Mouse (Mus musculus) CH12.LX (cell line): Measurements from ENCODE around the gene Proca1. TPM values are rescaled to one million over a fixed set of nuclear protein-coding genes. Genes with fewer than 3 reads are reported as not detected.

Experiments
- DNase-seq: peaks from one replicate; pipeline ENCODE4 v3.0.0-alpha.2; 2013; ENCODE audit errors: extremely low read depth
- H3K27ac ChIP-seq: 2 replicates; pipeline ENCODE4 v1.5.1; 2012; ENCODE audit warnings: low read depth, mild to moderate bottlenecking, control low read depth, moderate library complexity; ENCODE audit not compliant: insufficient read depth
- H3K27me3 ChIP-seq: replicated peaks from 2 replicates; pipeline ENCODE3; 2012; ENCODE audit warnings: inconsistent platforms
- H3K36me3 ChIP-seq, 2 experiments: replicated peaks in 1 of 2; 2 replicates each; pipeline versions ENCODE3 to v1.6.1; 2012; ENCODE audit warnings: inconsistent platforms in 1 of 2, low read length in 1 of 2, mild to moderate bottlenecking in 1 of 2, mixed read lengths in 1 of 2, moderate library complexity in 1 of 2; ENCODE audit not compliant: control insufficient read depth in 1 of 2, insufficient read depth in 1 of 2
- H3K4me1 ChIP-seq, 2 experiments: 2 replicates each; pipeline ENCODE4 v1.6.1; 2012; ENCODE audit warnings: inconsistent platforms in 1 of 2, moderate library complexity in 1 of 2; ENCODE audit not compliant: insufficient read depth in 2 of 2, control insufficient read depth in 1 of 2
- H3K4me2 ChIP-seq: 2 replicates; pipeline ENCODE4 v1.6.1; 2012; ENCODE audit warnings: low read depth, mild to moderate bottlenecking, control low read depth; ENCODE audit not compliant: poor library complexity, insufficient read depth, severe bottlenecking
- H3K4me3 ChIP-seq, 3 experiments: fragments of 150-350 bp in 1 of 3; sonication (generic) in 1 of 3; replicated peaks in 1 of 3; 2 replicates each; pipeline versions ENCODE3 to v1.5.1; 2011 to 2012; ENCODE audit warnings: low read depth in 2 of 3, low read length in 2 of 3, mild to moderate bottlenecking in 2 of 3, moderate library complexity in 2 of 3, control low read depth in 1 of 3, improper control_type of control experiment in 1 of 3, inconsistent platforms in 1 of 3, mixed read lengths in 1 of 3; ENCODE audit not compliant: poor library complexity in 1 of 3
- H3K79me2 ChIP-seq: replicated peaks from 2 replicates; pipeline ENCODE4 v1.6.1; 2012; ENCODE audit warnings: mild to moderate bottlenecking, moderate library complexity; ENCODE audit not compliant: control insufficient read depth, poor library complexity, insufficient read depth, severe bottlenecking; ENCODE audit errors: extremely low read depth
- H3K9ac ChIP-seq: 2 replicates; pipeline ENCODE4 v1.6.1; 2012; ENCODE audit warnings: low read depth, mild to moderate bottlenecking, control low read depth, moderate library complexity; ENCODE audit not compliant: insufficient read depth
- H3K9me3 ChIP-seq: replicated peaks from 2 replicates; pipeline ENCODE3; 2012; ENCODE audit warnings: low read length, inconsistent platforms, mixed read lengths
- BHLHE40 ChIP-seq: IDR thresholded peaks from 2 replicates; pipeline ENCODE4 v1.6.1; 2011; ENCODE audit warnings: mild to moderate bottlenecking, low read depth, low read length, improper control_type of control experiment
- CHD1 ChIP-seq: IDR thresholded peaks from 2 replicates; pipeline ENCODE4 v1.6.1; 2012; ENCODE audit warnings: low read depth, low read length, improper control_type of control experiment, inconsistent platforms
- CHD2 ChIP-seq: IDR thresholded peaks from 2 replicates; pipeline ENCODE4 v1.6.1; 2011; ENCODE audit warnings: low read length, improper control_type of control experiment
- CTCF ChIP-seq, 2 experiments: IDR thresholded peaks in 1 of 2; conservative IDR thresholded peaks in 1 of 2; 2 replicates each; pipeline ENCODE4 v1.5.1; 2011 to 2012; ENCODE audit warnings: low read depth in 2 of 2, low read length in 2 of 2, improper control_type of control experiment in 1 of 2, inconsistent platforms in 1 of 2, mild to moderate bottlenecking in 1 of 2, moderate library complexity in 1 of 2
- ELF1 ChIP-seq: IDR thresholded peaks from 2 replicates; pipeline ENCODE4 v1.6.1; 2014; ENCODE audit warnings: low read depth, mild to moderate bottlenecking, inconsistent platforms, low read length, improper control_type of control experiment
- EP300 ChIP-seq: IDR thresholded peaks from 2 replicates; pipeline ENCODE4 v1.6.1; 2011; ENCODE audit warnings: low read length, improper control_type of control experiment
- ETS1 ChIP-seq: conservative IDR thresholded peaks from 2 replicates; pipeline ENCODE4 v1.6.1; 2012; ENCODE audit warnings: low read depth, mild to moderate bottlenecking, inconsistent platforms, low read length, improper control_type of control experiment, moderate library complexity
- GABPA ChIP-seq: IDR thresholded peaks from 2 replicates; pipeline ENCODE4 v1.6.1; 2012; ENCODE audit warnings: low read depth, low read length, improper control_type of control experiment, inconsistent platforms; ENCODE audit not compliant: insufficient replicate concordance
- HCFC1 ChIP-seq: IDR thresholded peaks from 2 replicates; pipeline ENCODE4 v1.6.1; 2012; ENCODE audit warnings: low read depth, mild to moderate bottlenecking, inconsistent platforms, low read length, improper control_type of control experiment
- IRF4 ChIP-seq: IDR thresholded peaks from 2 replicates; pipeline ENCODE4 v1.6.1; 2014; ENCODE audit warnings: low read depth, mild to moderate bottlenecking, inconsistent platforms, low read length, improper control_type of control experiment
- JUN ChIP-seq: IDR thresholded peaks from 2 replicates; pipeline ENCODE4 v1.6.1; 2011; ENCODE audit warnings: low read depth, mild to moderate bottlenecking, low read length, improper control_type of control experiment, moderate library complexity; ENCODE audit not compliant: insufficient read depth
- KAT2A ChIP-seq: IDR thresholded peaks from 2 replicates; pipeline ENCODE4 v1.6.1; 2012; ENCODE audit warnings: low read length, improper control_type of control experiment, inconsistent platforms; ENCODE audit not compliant: insufficient replicate concordance
- MAFK ChIP-seq: IDR thresholded peaks from 2 replicates; pipeline ENCODE4 v1.6.1; 2011; ENCODE audit warnings: low read length, improper control_type of control experiment; ENCODE audit not compliant: insufficient replicate concordance
- MAX ChIP-seq: IDR thresholded peaks from 2 replicates; pipeline ENCODE4 v1.6.1; 2011; ENCODE audit warnings: low read length, improper control_type of control experiment
- MAZ ChIP-seq: IDR thresholded peaks from 2 replicates; pipeline ENCODE4 v1.6.1; 2012; ENCODE audit warnings: low read depth, mild to moderate bottlenecking, inconsistent platforms, low read length, improper control_type of control experiment, moderate library complexity
- MEF2A ChIP-seq: IDR thresholded peaks from 2 replicates; pipeline ENCODE4 v1.6.1; 2014; ENCODE audit warnings: low read depth, mild to moderate bottlenecking, inconsistent platforms, low read length, improper control_type of control experiment, borderline replicate concordance
- MXI1 ChIP-seq: IDR thresholded peaks from 2 replicates; pipeline ENCODE4 v1.6.1; 2011; ENCODE audit warnings: mild to moderate bottlenecking, low read depth, low read length, improper control_type of control experiment
- MYC ChIP-seq: IDR thresholded peaks from 2 replicates; pipeline ENCODE4 v1.6.1; 2011; ENCODE audit warnings: low read depth, mild to moderate bottlenecking, improper control_type of control experiment, low read length
- NELFE ChIP-seq: IDR thresholded peaks from 2 replicates; pipeline ENCODE4 v1.6.1; 2011; ENCODE audit warnings: low read depth, low read length, improper control_type of control experiment
- NRF1 ChIP-seq: IDR thresholded peaks from 2 replicates; pipeline ENCODE4 v1.6.1; 2014; ENCODE audit warnings: low read depth, mild to moderate bottlenecking, inconsistent platforms, low read length, improper control_type of control experiment, moderate library complexity
- PAX5 ChIP-seq: IDR thresholded peaks from 2 replicates; pipeline ENCODE4 v1.6.1; 2012; ENCODE audit warnings: low read length, inconsistent platforms, mixed read lengths
- POLR2A ChIP-seq: IDR thresholded peaks from 2 replicates; pipeline ENCODE4 v1.6.1; 2011; ENCODE audit warnings: low read depth, mild to moderate bottlenecking, improper control_type of control experiment, low read length
- POLR2AphosphoS2 ChIP-seq: IDR thresholded peaks from 2 replicates; pipeline ENCODE4 v1.6.1; 2011; ENCODE audit warnings: low read depth, low read length, improper control_type of control experiment
- RAD21 ChIP-seq: IDR thresholded peaks from 2 replicates; pipeline ENCODE4 v1.6.1; 2011; ENCODE audit warnings: low read depth, mild to moderate bottlenecking, low read length, improper control_type of control experiment, moderate library complexity
- RCOR1 ChIP-seq: conservative IDR thresholded peaks from 2 replicates; pipeline ENCODE4 v1.6.1; 2012; ENCODE audit warnings: low read depth, mild to moderate bottlenecking, inconsistent platforms, low read length, improper control_type of control experiment
- SIN3A ChIP-seq: IDR thresholded peaks from 2 replicates; pipeline ENCODE4 v1.6.1; 2012; ENCODE audit warnings: low read length, improper control_type of control experiment, inconsistent platforms
- SMC3 ChIP-seq: IDR thresholded peaks from 2 replicates; pipeline ENCODE4 v1.6.1; 2011; ENCODE audit warnings: low read depth, low read length, improper control_type of control experiment
- TBP ChIP-seq: conservative IDR thresholded peaks from 2 replicates; pipeline ENCODE4 v1.6.1; 2011; ENCODE audit warnings: low read depth, low read length, improper control_type of control experiment
- TCF12 ChIP-seq: IDR thresholded peaks from 2 replicates; pipeline ENCODE4 v1.6.1; 2014; ENCODE audit warnings: low read depth, mild to moderate bottlenecking, inconsistent platforms, low read length, improper control_type of control experiment
- UBTF ChIP-seq: IDR thresholded peaks from 2 replicates; pipeline ENCODE4 v1.6.1; 2012; ENCODE audit warnings: low read depth, mild to moderate bottlenecking, inconsistent platforms, low read length, improper control_type of control experiment, moderate library complexity
- USF1 ChIP-seq: IDR thresholded peaks from 2 replicates; pipeline ENCODE4 v1.6.1; 2014; ENCODE audit warnings: low read depth, mild to moderate bottlenecking, inconsistent platforms, low read length, improper control_type of control experiment
- ZC3H11A ChIP-seq: IDR thresholded peaks from 2 replicates; pipeline ENCODE4 v1.6.1; 2012; ENCODE audit warnings: low read depth, mild to moderate bottlenecking, inconsistent platforms, low read length, improper control_type of control experiment
- ZKSCAN1 ChIP-seq: IDR thresholded peaks from 2 replicates; pipeline ENCODE4 v1.6.1; 2012; ENCODE audit warnings: low read depth, inconsistent platforms, low read length, improper control_type of control experiment, borderline replicate concordance
- ZMIZ1 ChIP-seq: IDR thresholded peaks from 2 replicates; pipeline ENCODE4 v1.6.1; 2012; ENCODE audit warnings: low read depth, mild to moderate bottlenecking, inconsistent platforms, low read length, improper control_type of control experiment
- ZNF384 ChIP-seq: IDR thresholded peaks from 2 replicates; pipeline ENCODE4 v1.6.1; 2012; ENCODE audit warnings: low read depth, low read length, improper control_type of control experiment, inconsistent platforms
- dilution Hi-C: fragments of 300-500 bp; cut with MboI; formaldehyde crosslinking; loops from 2 replicates; pipeline ENCODE4 v1.14.3; 2020; ENCODE audit warnings: low sequenced_read_pairs; ENCODE audit not compliant: extremely low pct_unique_long_range_greater_than_20kb, extremely low pct_ligation_motif_present
- in situ Hi-C: fragments of 300-500 bp; cut with MboI; formaldehyde crosslinking; loops from 3 replicates; pipeline ENCODE4 v1.14.3; 2019; ENCODE audit warnings: low sequenced_read_pairs, low pct_ligation_motif_present, low pct_unique_long_range_greater_than_20kb, mixed read lengths
- polyA plus RNA-seq: library from polyadenylated mRNA; unstranded; fragments of >175 nt; gene quantifications from 2 replicates; pipeline ENCODE4 v1.2.1, GENCODE M21; 2012; ENCODE audit warnings: low read depth; ENCODE audit not compliant: insufficient read length
- total RNA-seq, 2 experiments: library from RNA; depleted of rRNA; stranded (reverse); fragments of 300-350 nt in 1 of 2; fragments of >200 nt in 1 of 2; gene quantifications; 2 replicates each; pipeline ENCODE4 v1.2.3; 2012 to 2014

The Proca1 gene
- total and polyA plus RNA-seq, 3 experiments = 0.40 TPM; not detected in 2

DNA sequence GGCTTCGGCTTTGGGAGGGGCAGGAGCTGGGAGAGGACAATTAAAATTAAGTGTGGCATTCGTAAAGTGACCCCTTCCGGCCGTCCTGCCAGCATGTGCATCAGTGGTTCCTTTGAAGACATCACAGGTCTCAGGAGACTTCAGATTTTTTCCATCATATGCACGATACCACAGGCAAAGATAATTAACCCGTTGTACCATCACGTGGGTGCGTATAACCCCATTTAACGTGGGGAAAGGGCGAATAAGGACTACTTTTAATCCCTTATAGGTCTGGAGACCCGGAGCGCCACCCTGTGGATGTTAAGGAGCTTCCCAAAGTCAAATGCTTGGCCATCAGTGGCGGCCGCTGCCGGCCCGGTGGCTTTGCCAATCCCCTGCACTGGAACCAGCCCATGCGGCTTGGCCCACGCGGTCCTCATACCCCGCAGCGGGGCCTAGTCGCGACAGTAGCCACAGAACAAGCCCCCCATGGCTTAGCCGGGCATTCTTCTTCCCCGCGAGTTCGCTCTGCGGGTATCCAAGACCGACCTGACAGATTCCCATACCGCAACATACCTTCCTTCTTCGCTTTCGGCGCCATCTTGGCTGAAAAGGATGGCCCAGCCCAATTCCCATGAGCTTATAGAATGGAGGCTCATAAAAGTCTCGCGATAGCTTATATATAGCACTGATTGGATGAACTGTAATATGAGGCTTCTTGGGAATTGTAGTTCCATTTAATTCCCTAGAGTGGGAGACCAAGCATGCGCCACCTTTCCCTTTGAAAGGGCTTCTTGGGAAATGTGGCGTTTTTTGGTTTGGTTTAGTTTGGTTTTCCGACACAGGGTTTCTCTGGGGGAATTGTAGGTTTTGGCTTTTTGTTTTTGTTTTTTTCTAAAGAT is 10.0 kb upstream of the Proca1 start, which contains the start of gene Rpl23a (continued):
- TF ChIP-seq SMC3 = 0 out of 2 replicates have a peak, but pooled peaks have one; percentile 3

DNA sequence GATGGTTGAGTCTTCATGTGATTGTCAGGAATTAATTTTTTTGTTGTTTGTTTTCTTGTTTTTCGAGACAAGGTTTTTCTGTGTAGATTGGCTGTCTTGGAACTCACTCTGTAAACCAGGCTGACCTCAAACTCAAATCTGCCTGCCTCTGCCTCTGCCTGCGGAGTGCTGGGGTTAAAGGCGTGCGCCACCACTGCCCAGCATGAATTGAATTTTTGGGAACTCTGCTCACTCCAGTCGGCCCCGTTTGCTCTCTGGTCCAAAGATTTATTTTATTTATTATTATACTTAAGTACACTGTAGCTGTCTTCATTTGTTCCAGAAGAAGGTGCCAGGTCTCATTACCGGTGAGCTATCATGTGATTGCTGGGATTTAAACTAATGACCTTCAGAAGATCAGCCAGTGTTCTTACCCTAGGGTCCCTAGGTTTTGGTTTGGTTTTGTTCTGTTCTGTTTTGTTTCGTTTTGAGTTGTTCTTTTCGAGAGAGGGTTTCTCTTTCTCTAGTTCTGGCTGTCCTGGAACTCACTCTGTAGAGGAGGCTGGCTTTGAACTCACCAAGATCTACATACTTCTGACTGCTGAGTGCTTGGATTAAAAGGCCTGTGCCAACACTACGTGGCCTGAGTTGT is 9.2 kb upstream of the Proca1 start:
- dilution Hi-C loops (no loop called here), in situ Hi-C loops (no loop called here)
- peaks cover 38% of the 10 kb centered on the region for H3K79me2 ChIP-seq
- H3K4me1 ChIP-seq = peaks cover 13 to 38% of the 10 kb centered on the region in 2 experiments
- peaks cover 26 to 36% of the 10 kb centered on the region in 2 experiments for H3K36me3 ChIP-seq
- peak overlapping the region; percentile 95 for H3K4me2 ChIP-seq
- peak; percentile 68 for DNase-seq
- H3K27me3 ChIP-seq = no peaks in the 10 kb centered on the region
- H3K9me3 ChIP-seq = peaks cover under 1% of the 10 kb centered on the region
- H3K27ac ChIP-seq = no peak overlapping the region
- peak overlapping the region; percentile 61 for H3K9ac ChIP-seq
- peak overlapping the region; percentile 45 to 96 (median 76) for H3K4me3 ChIP-seq
- no peak for TF ChIP-seq ZNF384
- peak; percentile 64 for TF ChIP-seq BHLHE40
- TF ChIP-seq ZC3H11A = no peak
- TF ChIP-seq ZMIZ1 = no peak
- TF ChIP-seq PAX5 = no peak
- peak; percentile 75 for TF ChIP-seq EP300
- TF ChIP-seq ELF1 = no peak
- no peak for TF ChIP-seq UBTF
- TF ChIP-seq MAX = no peak
- peak; percentile 44; the same call in 1 of the 2 replicates for TF ChIP-seq ETS1
- no peak for TF ChIP-seq MAZ
- TF ChIP-seq ZKSCAN1 = no peak
- no peak for TF ChIP-seq GABPA
- TF ChIP-seq RAD21 = no peak
- TF ChIP-seq SIN3A = no peak
- TF ChIP-seq MAFK = no peak
- TF ChIP-seq POLR2AphosphoS2 = no peak
- no peak for TF ChIP-seq NRF1
- TF ChIP-seq HCFC1 = no peak
- TF ChIP-seq MXI1 = peak; percentile 74
- TF ChIP-seq IRF4 = peak; percentile 95
- 0 out of 2 replicates have a peak, but pooled peaks have one; percentile 17 for TF ChIP-seq CHD2
- 0 out of 4 replicates have a peak, but pooled peaks of 1 of the 2 experiments have one; percentile 2 for TF ChIP-seq CTCF (conservative IDR thresholded peaks at IDR 0.05 in 1 of 2, IDR thresholded peaks at IDR 0.05 in 1 of 2; ENCODE audit: low read depth in 2 of 2, low read length in 2 of 2)
- peak; percentile 40; the same call in 1 of the 2 replicates for TF ChIP-seq TBP
- no peak for TF ChIP-seq MYC
- 0 out of 2 replicates have a peak, but pooled peaks have one; percentile 24 for TF ChIP-seq MEF2A
- no peak for TF ChIP-seq SMC3
- peak; percentile 74 for TF ChIP-seq JUN
- TF ChIP-seq USF1 = peak; percentile 31; the same call in 1 of the 2 replicates
- no peak for TF ChIP-seq NELFE
- no peak for TF ChIP-seq POLR2A
- no peak for TF ChIP-seq TCF12
- no peak for TF ChIP-seq KAT2A
- no peak for TF ChIP-seq CHD1
- TF ChIP-seq RCOR1 = no peak; the same call in none of the 2 replicates
